Mouse (Mus musculus) left cerebral cortex, postnatal 25 days (tissue): ENCODE results near the gene Git2. TPM values are rescaled to one million over a fixed set of nuclear protein-coding genes. Genes with fewer than 3 reads are reported as not detected.

Experiments used
- DNase-seq, 2 experiments: peaks; one replicate each; pipeline ENCODE4 v3.0.0; 2022; ENCODE audit warnings: low spot score in 2 of 2, mixed read lengths in 1 of 2
- intact Hi-C: fragments of 180-260 bp; cut with DNase I; formaldehyde crosslinking; loops from one replicate; pipeline ENCODE4 v1.15.1; 2025
- total RNA-seq, 2 experiments: library from RNA; stranded (reverse); gene quantifications; 2 replicates each; pipeline ENCODE4 v1.2.3; 2021

The Git2 gene
- total RNA-seq, 2 experiments from 2014 or later, result 38.1 to 47.0 TPM

- DNase-seq, result no peak
- intact Hi-C loops, result no loop called here
These were observed 43.8 kb downstream of the Git2 start for GRCm38 (mm10) chr5:114731498-114731897.

DNA sequence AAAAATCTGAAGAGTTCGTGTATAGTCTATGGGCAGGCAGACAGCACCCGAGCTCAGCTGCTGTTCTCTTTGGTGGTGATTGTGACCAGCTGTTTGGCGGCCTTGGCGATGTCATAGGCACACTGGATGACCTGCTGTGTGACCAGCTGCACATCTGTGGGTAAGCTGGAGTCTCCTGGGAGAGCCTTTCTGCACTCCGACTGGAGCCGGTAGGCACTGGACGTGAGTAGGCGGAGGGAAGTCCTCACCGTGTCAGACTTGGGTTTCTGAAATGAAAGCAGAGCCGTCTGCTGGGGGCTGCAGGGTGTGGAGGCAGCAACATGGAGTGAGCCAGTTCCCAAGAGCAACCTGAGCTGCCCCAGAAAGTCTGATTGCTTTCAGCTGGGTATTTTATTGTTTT is 45.2 kb downstream of the Git2 start:
- no peak for DNase-seq
- intact Hi-C loops, result no loop called here

DNA sequence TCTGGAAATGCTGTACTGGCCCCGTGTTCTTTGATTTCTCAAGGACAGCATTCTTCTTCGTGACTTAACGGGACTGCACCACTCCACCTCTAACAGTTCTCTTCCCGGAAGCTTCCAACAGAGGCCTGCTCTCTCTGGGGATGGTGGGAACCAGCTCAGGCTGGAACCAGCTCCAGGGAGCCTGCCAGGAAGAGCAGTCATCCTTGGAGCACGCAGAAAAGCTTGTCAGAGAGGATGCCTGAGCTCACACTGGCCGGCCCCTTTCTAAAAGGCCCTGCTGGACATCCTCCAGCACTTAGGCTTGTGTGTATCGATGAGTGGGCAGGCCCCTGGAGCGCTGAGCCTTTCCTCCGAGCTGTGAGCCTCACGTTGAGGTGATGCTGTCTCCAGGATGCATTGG is 47.2 kb downstream of the Git2 start:
- intact Hi-C loops, result no loop called here
- no peak for DNase-seq

GRCm38 (mm10) chr5:114722846-114723245 is 52.5 kb downstream of the Git2 start:
- intact Hi-C loops, result no loop called here
- DNase-seq, result no peak

GRCm38 (mm10) chr5:114721969-114722368 is 53.3 kb downstream of the Git2 start:
- DNase-seq, result no peak
- intact Hi-C loops, result no loop called here

DNA sequence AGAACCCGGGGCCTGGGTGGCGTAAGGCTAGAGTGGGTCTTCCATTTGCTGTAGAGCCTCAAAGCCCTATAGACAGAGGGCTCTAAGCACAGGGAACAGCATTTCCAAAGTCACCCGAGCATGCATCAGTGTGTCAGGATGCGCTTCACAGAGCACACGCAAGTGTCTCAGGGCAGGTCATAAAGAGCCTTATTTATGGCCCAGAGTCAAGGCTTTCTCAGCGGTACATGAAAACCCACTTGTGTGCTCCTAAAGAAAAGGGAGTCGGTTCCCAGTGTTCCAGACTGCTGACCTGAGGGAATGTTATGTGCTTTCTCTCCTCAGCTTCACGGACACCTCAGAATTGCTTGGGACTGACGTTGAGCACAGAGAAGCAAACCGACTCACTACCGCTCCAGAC is 54.5 kb downstream of the Git2 start:
- no peak for DNase-seq
- intact Hi-C loops, result no loop called here

GRCm38 (mm10) chr5:114719928-114720270 is 55.4 kb downstream of the Git2 start:
- intact Hi-C loops, result no loop called here
- no peak for DNase-seq

GRCm38 (mm10) chr5:114719003-114719927 is 56.1 kb downstream of the Git2 start:
- DNase-seq, result no peak
- intact Hi-C loops, result no loop called here

DNA sequence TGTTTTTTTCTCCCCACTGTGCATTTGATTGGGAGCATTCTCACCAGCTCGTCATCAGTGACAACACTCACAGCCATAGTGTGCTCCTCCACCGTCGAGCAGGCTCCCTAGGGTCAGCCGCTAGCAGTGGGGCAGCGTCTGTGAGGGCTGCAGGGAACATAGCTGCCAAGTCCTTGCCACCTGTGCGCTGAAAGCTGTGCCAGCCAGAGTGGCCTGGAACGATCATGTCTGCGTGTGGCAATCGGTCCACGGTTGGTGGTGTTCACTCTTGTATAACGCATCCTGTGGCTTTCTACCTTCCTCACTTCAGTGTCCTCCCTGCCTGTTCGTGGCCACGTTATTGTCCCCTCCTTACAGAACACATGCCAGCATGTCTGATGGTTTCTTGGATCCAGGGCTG is 56.8 kb downstream of the Git2 start:
- no peak for DNase-seq
- intact Hi-C loops, result no loop called here

- intact Hi-C loops, result no loop called here
- no peak for DNase-seq
These were observed 57.4 kb downstream of the Git2 start for GRCm38 (mm10) chr5:114717937-114718336.

DNA sequence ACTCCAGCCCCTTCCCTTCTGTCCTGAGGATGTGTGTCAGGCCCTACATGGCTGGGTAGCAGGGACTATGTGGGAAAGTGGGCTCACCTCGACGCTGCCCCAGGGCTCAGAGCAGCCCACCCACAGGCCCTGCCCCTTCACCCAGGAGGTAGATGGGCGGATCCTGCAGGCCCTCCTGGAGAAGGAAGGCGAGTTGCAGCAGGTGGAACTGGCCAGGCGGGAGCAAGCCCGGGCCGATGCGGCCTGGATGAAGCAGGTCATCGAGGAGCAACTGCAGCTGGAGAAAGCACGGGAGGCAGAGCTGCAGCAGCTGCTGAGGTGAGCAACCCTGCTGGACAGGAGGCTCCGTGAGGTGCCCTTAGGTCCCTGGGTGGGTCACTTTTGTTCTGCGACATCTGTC is 58.0 kb downstream of the Git2 start:
- no peak for DNase-seq
- intact Hi-C loops, result no loop called here

DNA sequence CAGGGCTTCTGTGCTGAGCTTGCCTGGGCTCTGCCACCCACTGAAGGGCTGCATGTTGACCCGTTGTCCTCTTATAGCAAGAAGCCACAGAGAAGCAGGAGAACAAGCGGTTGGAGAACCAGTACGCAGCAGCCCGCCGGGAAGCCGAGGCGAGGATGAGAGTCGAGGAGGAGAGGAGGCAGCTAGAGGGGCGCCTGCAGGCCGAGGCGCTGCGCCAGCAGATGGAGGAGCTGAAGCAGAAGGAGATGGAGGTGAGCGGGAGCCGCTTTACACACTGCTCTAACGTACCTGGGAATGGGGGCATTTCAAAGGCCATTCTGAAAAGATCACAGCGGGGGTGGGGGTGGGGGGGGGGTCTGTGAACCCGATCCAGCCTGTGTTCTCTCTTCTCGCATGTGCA is 60.8 kb downstream of the Git2 start:
- intact Hi-C loops, result no loop called here
- DNase-seq, result no peak

DNA sequence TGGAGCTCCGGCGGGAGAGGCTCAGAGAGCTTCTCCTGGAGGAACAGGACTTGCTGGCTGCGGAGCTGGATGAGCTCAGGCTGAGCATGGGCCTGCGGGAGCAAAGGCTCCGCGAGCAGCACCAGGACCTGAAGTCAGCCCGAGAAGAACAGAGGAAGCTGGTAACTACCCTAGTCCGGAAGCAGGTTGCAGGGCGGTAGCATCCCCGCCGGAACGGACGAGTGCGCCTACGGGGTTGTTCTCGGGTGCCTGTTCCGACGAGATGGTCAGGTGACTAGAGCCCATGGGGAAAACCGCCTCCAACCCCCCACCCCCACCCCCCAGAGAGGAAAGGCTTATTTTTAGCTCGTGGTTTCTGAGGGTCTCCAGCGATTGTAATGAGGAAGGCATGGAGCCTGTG is 66.0 kb downstream of the Git2 start:
- no peak for DNase-seq
- intact Hi-C loops, result no loop called here

DNA sequence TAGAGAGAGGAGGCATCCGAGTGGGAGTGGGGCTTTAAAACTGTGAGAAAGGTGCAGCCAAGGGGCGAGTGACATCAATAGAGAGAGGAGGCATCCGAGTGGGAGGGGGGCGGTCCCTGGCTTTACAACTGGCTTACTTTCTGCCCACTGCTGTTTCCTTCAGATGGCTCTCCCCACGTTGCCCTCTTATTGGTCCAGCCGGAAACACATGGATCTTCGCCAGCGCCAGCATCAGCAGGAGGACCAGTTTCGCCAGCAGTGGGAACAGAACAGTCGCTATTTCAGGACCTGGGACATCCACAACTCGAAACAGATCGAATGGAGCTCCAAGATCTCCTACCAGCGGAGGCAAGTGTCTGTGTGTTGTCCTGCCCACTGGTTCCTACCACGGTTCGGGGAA is 66.8 kb downstream of the Git2 start:
- DNase-seq, result no peak
- intact Hi-C loops, result no loop called here

GRCm38 (mm10) chr5:114707265-114708068 is 67.8 kb downstream of the Git2 start, which contains the start of gene Tchp:
Gene Tchp, plus strand, starts transcription at chr5:114707760.
- intact Hi-C loops, result no loop called here
- DNase-seq, result peak; percentile 92 to 94

- intact Hi-C loops, result no loop called here
- DNase-seq, result no peak
These were observed 72.6 kb downstream of the Git2 start for GRCm38 (mm10) chr5:114702403-114703392.

GRCm38 (mm10) chr5:114699015-114699414 is 76.3 kb downstream of the Git2 start:
- intact Hi-C loops, result no loop called here
- peak in 1 of 2 experiments; percentile 16 for DNase-seq

DNA sequence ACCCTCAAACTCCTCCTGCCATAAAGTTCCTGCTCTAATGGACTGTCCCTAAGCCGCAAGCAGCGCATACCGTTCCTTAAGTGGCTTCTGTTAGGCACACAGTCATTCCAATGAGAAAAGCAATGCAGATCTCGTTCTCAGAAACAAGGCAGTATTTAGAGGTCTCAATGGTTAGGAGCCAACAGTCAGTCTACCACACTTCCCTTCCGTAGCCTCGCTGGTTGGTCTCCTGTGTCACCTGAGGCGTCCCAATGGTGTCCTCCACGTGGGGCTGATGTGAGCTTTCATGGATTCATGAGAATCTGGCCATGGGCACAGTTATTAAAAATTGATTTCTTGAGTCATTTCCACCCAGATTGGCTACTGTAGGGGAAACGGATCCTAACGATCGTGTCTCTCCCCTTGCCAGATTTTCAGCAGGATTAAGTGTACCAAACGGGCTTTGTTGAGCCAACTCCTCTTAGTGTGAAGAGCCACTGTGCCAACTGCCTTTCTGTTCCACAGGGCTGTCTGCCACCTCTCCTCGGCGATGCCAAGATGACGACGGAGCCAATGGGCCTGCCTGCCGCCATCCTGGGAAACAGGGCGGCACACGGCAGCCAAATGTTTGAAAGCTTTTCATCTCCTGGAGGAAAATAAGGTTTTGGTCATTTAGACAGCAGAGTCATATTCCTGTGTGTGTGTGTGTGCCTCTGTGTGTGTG is 77.1 kb downstream of the Git2 start:
- peak; percentile 50 to 79 for DNase-seq
- intact Hi-C loops, result no loop called here

- intact Hi-C loops, result no loop called here
- DNase-seq, result no peak
These were observed 78.4 kb downstream of the Git2 start for GRCm38 (mm10) chr5:114696939-114697338.
